11 mouse cellular contexts compared by ENCODE assay signal in the genomic region with DNA sequence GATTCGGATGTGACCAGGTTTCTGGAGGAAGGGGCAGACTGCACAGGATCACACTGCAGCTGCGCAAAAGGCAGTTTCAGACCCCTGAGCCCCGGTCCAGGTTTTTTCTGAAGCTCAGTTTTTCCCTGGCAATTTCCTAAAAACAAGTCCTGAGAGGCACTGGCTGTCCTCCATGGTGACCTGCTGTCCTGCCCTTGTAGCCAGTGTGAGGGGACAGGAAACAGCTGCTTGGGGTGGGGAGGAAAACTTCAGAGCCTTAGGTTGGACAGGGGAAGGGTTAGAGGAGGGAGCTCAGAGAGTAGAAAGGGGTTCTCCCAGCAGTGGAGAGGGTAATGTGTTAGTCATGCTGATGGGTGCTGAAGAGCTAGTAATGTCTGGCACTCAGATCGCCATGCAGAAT. TPM values are rescaled to one million over a fixed set of nuclear protein-coding genes. Genes with fewer than 3 reads are reported as not detected.
A peak's percentile ranks its signal among the peaks of the same experiment; 100 is the strongest.
DNase-seq lines count a peak whose midpoint lies in the region; TF ChIP-seq lines count a peak whose summit lies in the region.
"Had no signal": no experiment of that assay in that cellular context is flagged by ENCODE, and none has a peak within 500 bp of the region (broad histone marks: within the 10 kb centered on the region; RNA-seq: fewer than 3 reads in every experiment).

No protein-coding gene starts in this region.

- intact Hi-C loops in gastrocnemius, postnatal 14 days (cut with DNase I; ENCODE audit: low total_unique reads), result no loop called here

- H3K4me3 ChIP-seq in cortical plate, adult 2 months (ENCODE audit: insufficient read depth, low read length), result no peak overlapping the region
- H3K4me3 ChIP-seq: midbrain, embryonic 15.5 days had no signal

- DNase-seq in adrenal gland, adult 2 months, result peak; percentile 65
- no peak for DNase-seq in adrenal gland, adult 18-20 months (ENCODE audit: low spot score in 2 of 2)
- peak; percentile 64 for DNase-seq in kidney, adult 18-20 months
- DNase-seq in lung, postnatal 14 days, result peak; percentile 84
- no peak for DNase-seq in cerebellum, adult 11 months
- no peak for DNase-seq in gastrocnemius, postnatal 14 days
- DNase-seq in layer of hippocampus, adult 18-20 months (ENCODE audit: low spot score in 2 of 2), result no peak
- DNase-seq: B cell, adult 2 months; forebrain, postnatal 0 days had no signal

- TF ChIP-seq POLR2A in cortical plate, adult 2 months (IDR thresholded peaks at IDR 0.05; ENCODE audit: extremely low read depth, insufficient read depth, low read length), result no peak

- H3K27ac ChIP-seq in cortical plate, adult 2 months (ENCODE audit: insufficient read depth, low read length), result peak overlapping the region; percentile 80; the same call in 1 of the 2 replicates
- H3K27ac ChIP-seq: midbrain, embryonic 15.5 days had no signal

- TF ChIP-seq CTCF in cortical plate, adult 2 months (IDR thresholded peaks at IDR 0.05; ENCODE audit: extremely low read depth, insufficient read depth, low read length), result no peak

- peaks cover 2% of the 10 kb centered on the region for H3K4me1 ChIP-seq in cortical plate, adult 2 months (ENCODE audit: control insufficient read depth, insufficient read depth, low read length)

RNA-seq across cellular contexts. Expression of a gene that starts 2.7 kb away (rescaled TPM):
- total RNA-seq in adrenal gland, adult 2 months (2021), result 10 to 100 TPM; 55.9 to 66.2 TPM
- 164 and 195 TPM in 2 replicates for polyA plus RNA-seq in adrenal gland, adult 2 months (2012; rRNA removed)
- 10 to 100 TPM; 66.2 to 93.4 TPM for total RNA-seq in adrenal gland, adult 18-20 months (2021)
- polyA plus RNA-seq in cortical plate, adult 2 months (2012; rRNA removed), result 59.0 and 69.7 TPM in 2 replicates
- 10 to 100 TPM; 20.8 to 35.1 TPM for total RNA-seq in gastrocnemius, postnatal 14 days (2021)
- total RNA-seq in layer of hippocampus, adult 18-20 months (2021), result 10 to 100 TPM; 27.6 to 28.8 TPM

RNA-seq across cellular contexts. Expression of a gene that starts 11.4 kb away (rescaled TPM):
- total RNA-seq in adrenal gland, adult 2 months (2021), result 1,000 to 10,000 TPM; 1,533 to 1,560 TPM
- 387 and 446 TPM in 2 replicates for polyA plus RNA-seq in adrenal gland, adult 2 months (2012; rRNA removed)
- total RNA-seq in adrenal gland, adult 18-20 months (2021), result 1,000 to 10,000 TPM; 1,292 to 1,451 TPM
- 587 and 641 TPM in 2 replicates for polyA plus RNA-seq in cortical plate, adult 2 months (2012; rRNA removed)
- total RNA-seq in gastrocnemius, postnatal 14 days (2021), result 100 to 1,000 TPM; 867 to 957 TPM
- 100 to 1,000 TPM; 756 to 834 TPM for total RNA-seq in layer of hippocampus, adult 18-20 months (2021)

RNA-seq across cellular contexts. Expression of a gene that starts 11.4 kb away (rescaled TPM):
- 100 to 1,000 TPM; 507 to 539 TPM for total RNA-seq in adrenal gland, adult 2 months (2021)
- polyA plus RNA-seq in adrenal gland, adult 2 months (2012; rRNA removed), result 556 and 578 TPM in 2 replicates
- total RNA-seq in adrenal gland, adult 18-20 months (2021), result 100 to 1,000 TPM; 487 to 498 TPM
- polyA plus RNA-seq in cortical plate, adult 2 months (2012; rRNA removed), result 304 and 328 TPM in 2 replicates
- 100 to 1,000 TPM; 327 to 338 TPM for total RNA-seq in gastrocnemius, postnatal 14 days (2021)
- 100 to 1,000 TPM; 199 to 208 TPM for total RNA-seq in layer of hippocampus, adult 18-20 months (2021)

RNA-seq across cellular contexts. Expression of a gene that starts 29.9 kb away (rescaled TPM):
- 10 to 100 TPM; 34.2 to 42.8 TPM for total RNA-seq in adrenal gland, adult 2 months (2021)
- polyA plus RNA-seq in adrenal gland, adult 2 months (2012; rRNA removed), result 85.2 and 99.1 TPM in 2 replicates
- total RNA-seq in adrenal gland, adult 18-20 months (2021), result 10 to 100 TPM; 24.0 to 39.7 TPM
- polyA plus RNA-seq in cortical plate, adult 2 months (2012; rRNA removed), result 30.0 and 33.0 TPM in 2 replicates
- total RNA-seq in gastrocnemius, postnatal 14 days (2021), result 10 to 100 TPM; 17.6 to 19.8 TPM
- total RNA-seq in layer of hippocampus, adult 18-20 months (2021), result 10 to 100 TPM; 20.4 to 23.3 TPM

RNA-seq across cellular contexts. Expression of a gene that starts 31.4 kb away (rescaled TPM):
- total RNA-seq in adrenal gland, adult 2 months (2021), result 100 to 1,000 TPM in 1 of 2 experiments, 10 to 100 TPM in 1; 44.5 to 100 TPM
- polyA plus RNA-seq in adrenal gland, adult 2 months (2012; rRNA removed), result 131 and 261 TPM in 2 replicates
- total RNA-seq in adrenal gland, adult 18-20 months (2021), result 100 to 1,000 TPM in 1 of 2 experiments, 10 to 100 TPM in 1; 47.8 to 111 TPM
- polyA plus RNA-seq in cortical plate, adult 2 months (2012; rRNA removed), result 2.4 and 2.9 TPM in 2 replicates
- 10 to 100 TPM in 1 of 2 experiments, 1 to 10 TPM in 1; 9.6 to 25.8 TPM for total RNA-seq in gastrocnemius, postnatal 14 days (2021)
- 1 to 10 TPM; 2.6 to 3.5 TPM for total RNA-seq in layer of hippocampus, adult 18-20 months (2021)

Comparison
In these comparisons a context has a peak if more than half of its experiments do, and no peak if none do; other contexts are left out.
1. DNase-seq: peak in adrenal gland, adult 2 months (single experiment), kidney, adult 18-20 months (single experiment) and lung, postnatal 14 days (single experiment); none in adrenal gland, adult 18-20 months (0 of 2), cerebellum, adult 11 months (single experiment), gastrocnemius, postnatal 14 days (single experiment) and layer of hippocampus, adult 18-20 months (0 of 2).